Mouse (Mus musculus): ENCODE data around the gene Hspa5. TPM values are rescaled to one million over a fixed set of nuclear protein-coding genes. Genes with fewer than 3 reads are reported as not detected.
"Not testable (repeated sequence)": the region's sequence is repeated elsewhere in the genome, so short reads cannot be mapped to it uniquely, and the experiment has no call there.

Hspa5 gene
- polyA plus RNA-seq, 1 experiment: 587 TPM

GRCm38 (mm10) chr2:34754551-34755358 lies 17.0 kb upstream of the Hspa5 start, which contains the start of gene Gapvd1:
Gene Gapvd1, minus strand, starts transcription at chr2:34755232.
- no peak for TF ChIP-seq POLR2A (IDR thresholded peaks at IDR 0.05; ENCODE audit: control insufficient read depth, low read depth, low read length)
- TF ChIP-seq CTCF (IDR thresholded peaks at IDR 0.05; ENCODE audit: control insufficient read depth, insufficient read depth, insufficient replicate concordance, low read depth, low read length): no peak
- H3K27ac ChIP-seq (ENCODE audit: control insufficient read depth, insufficient read depth, low read depth, low read length): peak within 1 kb of the TSS; percentile 94
- peaks cover 3% of the 10 kb centered on the region; the same call in 1 of the 2 replicates for H3K4me1 ChIP-seq (ENCODE audit: control insufficient read depth, insufficient read depth, low read length)
- H3K27me3 ChIP-seq (ENCODE audit: control insufficient read depth, insufficient read depth, low read length): no peaks in the 10 kb centered on the region
- H3K36me3 ChIP-seq (ENCODE audit: control insufficient read depth, insufficient read depth, low read length): no peaks in the 10 kb centered on the region
- H3K4me3 ChIP-seq (ENCODE audit: control insufficient read depth, low read depth, low read length): peak within 1 kb of the TSS; percentile 99

GRCm38 (mm10) chr2:34757341-34757740 lies 14.4 kb upstream of the Hspa5 start:
- H3K27ac ChIP-seq (ENCODE audit: control insufficient read depth, insufficient read depth, low read depth, low read length): no peak overlapping the region
- no peaks in the 10 kb centered on the region for H3K36me3 ChIP-seq (ENCODE audit: control insufficient read depth, insufficient read depth, low read length)
- no peak overlapping the region for H3K4me3 ChIP-seq (ENCODE audit: control insufficient read depth, low read depth, low read length)
- no peaks in the 10 kb centered on the region for H3K27me3 ChIP-seq (ENCODE audit: control insufficient read depth, insufficient read depth, low read length)
- H3K4me1 ChIP-seq (ENCODE audit: control insufficient read depth, insufficient read depth, low read length): peaks cover 3% of the 10 kb centered on the region; the same call in 1 of the 2 replicates
- TF ChIP-seq POLR2A (IDR thresholded peaks at IDR 0.05; ENCODE audit: control insufficient read depth, low read depth, low read length): no peak
- TF ChIP-seq CTCF (IDR thresholded peaks at IDR 0.05; ENCODE audit: control insufficient read depth, insufficient read depth, insufficient replicate concordance, low read depth, low read length): no peak

- H3K36me3 ChIP-seq (ENCODE audit: control insufficient read depth, insufficient read depth, low read length); H3K4me1 ChIP-seq (ENCODE audit: control insufficient read depth, insufficient read depth, low read length); H3K27ac ChIP-seq (ENCODE audit: control insufficient read depth, insufficient read depth, low read depth, low read length); H3K27me3 ChIP-seq (ENCODE audit: control insufficient read depth, insufficient read depth, low read length); H3K4me3 ChIP-seq (ENCODE audit: control insufficient read depth, low read depth, low read length): not testable (repeated sequence)
Measured at GRCm38 (mm10) chr2:34761272-34761671, 10.5 kb upstream of the Hspa5 start.

GRCm38 (mm10) chr2:34762174-34762573 lies 9.6 kb upstream of the Hspa5 start:
- TF ChIP-seq CTCF (IDR thresholded peaks at IDR 0.05; ENCODE audit: control insufficient read depth, insufficient read depth, insufficient replicate concordance, low read depth, low read length) (no peak), POLR2A (IDR thresholded peaks at IDR 0.05; ENCODE audit: control insufficient read depth, low read depth, low read length) (no peak)
- no peak overlapping the region for H3K4me3 ChIP-seq (ENCODE audit: control insufficient read depth, low read depth, low read length)
- H3K27ac ChIP-seq (ENCODE audit: control insufficient read depth, insufficient read depth, low read depth, low read length): no peak overlapping the region
- H3K36me3 ChIP-seq (ENCODE audit: control insufficient read depth, insufficient read depth, low read length): no peaks in the 10 kb centered on the region
- H3K27me3 ChIP-seq (ENCODE audit: control insufficient read depth, insufficient read depth, low read length): no peaks in the 10 kb centered on the region
- no peaks in the 10 kb centered on the region for H3K4me1 ChIP-seq (ENCODE audit: control insufficient read depth, insufficient read depth, low read length)

GRCm38 (mm10) chr2:34762872-34763271 lies 8.9 kb upstream of the Hspa5 start:
- Histone ChIP-seq H3K4me1 (ENCODE audit: control insufficient read depth, insufficient read depth, low read length) (no peaks in the 10 kb centered on the region), H3K27ac (ENCODE audit: control insufficient read depth, insufficient read depth, low read depth, low read length) (no peak overlapping the region), H3K36me3 (ENCODE audit: control insufficient read depth, insufficient read depth, low read length) (no peaks in the 10 kb centered on the region), H3K4me3 (ENCODE audit: control insufficient read depth, low read depth, low read length) (no peak overlapping the region), H3K27me3 (ENCODE audit: control insufficient read depth, insufficient read depth, low read length) (no peaks in the 10 kb centered on the region)
- TF ChIP-seq CTCF (IDR thresholded peaks at IDR 0.05; ENCODE audit: control insufficient read depth, insufficient read depth, insufficient replicate concordance, low read depth, low read length): no peak
- no peak for TF ChIP-seq POLR2A (IDR thresholded peaks at IDR 0.05; ENCODE audit: control insufficient read depth, low read depth, low read length)

GRCm38 (mm10) chr2:34764801-34765200 lies 7.0 kb upstream of the Hspa5 start:
- Histone ChIP-seq H3K4me1 (ENCODE audit: control insufficient read depth, insufficient read depth, low read length) (no peaks in the 10 kb centered on the region), H3K27me3 (ENCODE audit: control insufficient read depth, insufficient read depth, low read length) (no peaks in the 10 kb centered on the region), H3K36me3 (ENCODE audit: control insufficient read depth, insufficient read depth, low read length) (no peaks in the 10 kb centered on the region), H3K4me3 (ENCODE audit: control insufficient read depth, low read depth, low read length) (no peak overlapping the region), H3K27ac (ENCODE audit: control insufficient read depth, insufficient read depth, low read depth, low read length) (no peak overlapping the region)
- TF ChIP-seq POLR2A (IDR thresholded peaks at IDR 0.05; ENCODE audit: control insufficient read depth, low read depth, low read length): no peak

GRCm38 (mm10) chr2:34770049-34770448 lies 1.7 kb upstream of the Hspa5 start:
- H3K4me3 ChIP-seq (ENCODE audit: control insufficient read depth, low read depth, low read length): peak overlapping the region; percentile 71

More at GRCm38 (mm10) chr2:34770049-34770448, 1.7 kb upstream of the Hspa5 start:
- TF ChIP-seq CTCF (IDR thresholded peaks at IDR 0.05; ENCODE audit: control insufficient read depth, insufficient read depth, insufficient replicate concordance, low read depth, low read length) (no peak), POLR2A (IDR thresholded peaks at IDR 0.05; ENCODE audit: control insufficient read depth, low read depth, low read length) (no peak)
- H3K27me3 ChIP-seq (ENCODE audit: control insufficient read depth, insufficient read depth, low read length): no peaks in the 10 kb centered on the region
- H3K4me1 ChIP-seq (ENCODE audit: control insufficient read depth, insufficient read depth, low read length): peaks cover 2% of the 10 kb centered on the region; the same call in 1 of the 2 replicates
- no peak overlapping the region for H3K27ac ChIP-seq (ENCODE audit: control insufficient read depth, insufficient read depth, low read depth, low read length)
- H3K36me3 ChIP-seq (ENCODE audit: control insufficient read depth, insufficient read depth, low read length): peaks cover 4% of the 10 kb centered on the region
